Comparison of ENCODE assay signal across 30 mouse cellular contexts in the genomic region with DNA sequence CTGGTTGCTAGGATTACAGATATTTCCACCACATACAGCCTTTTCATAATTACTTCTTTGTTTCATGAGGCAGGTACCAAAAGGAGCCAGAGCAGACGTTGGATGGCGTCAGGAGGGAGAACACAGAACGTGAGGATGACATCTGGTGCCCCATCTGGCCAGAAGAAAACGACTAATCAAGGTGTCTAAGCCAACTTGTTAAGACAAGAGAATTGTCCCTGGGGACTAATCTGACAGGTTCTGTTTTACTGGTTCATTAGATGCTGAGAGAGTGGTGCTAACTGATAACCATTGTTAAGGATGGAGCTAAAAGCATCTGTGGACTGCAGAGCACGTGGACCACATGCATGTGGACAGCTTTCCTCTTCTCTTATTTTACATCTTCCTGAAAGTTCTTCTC. TPM values are rescaled to one million over a fixed set of nuclear protein-coding genes. Genes with fewer than 3 reads are reported as not detected.
A peak's percentile ranks its signal among the peaks of the same experiment; 100 is the strongest.
DNase-seq lines count a peak whose midpoint lies in the region; ATAC-seq and TF ChIP-seq lines count a peak whose summit lies in the region.
"Had no signal": no experiment of that assay in that cellular context is flagged by ENCODE, and none has a peak within 500 bp of the region (broad histone marks: within the 10 kb centered on the region; RNA-seq: fewer than 3 reads in every experiment).

No protein-coding gene starts in this region.

- DNase-seq in forebrain, embryonic 14.5 days (ENCODE audit: low spot score) = peak; percentile 41
- no peak for DNase-seq in forebrain, postnatal 0 days
- peak; percentile 64 for DNase-seq in midbrain, postnatal 0 days (ENCODE audit: low spot score)
- DNase-seq in hindbrain, embryonic 14.5 days (ENCODE audit: low spot score) = peak; percentile 32
- DNase-seq in retina, embryonic 14.5 days (ENCODE audit: low spot score) = peak; percentile 44
- DNase-seq in urinary bladder, postnatal 25 days (ENCODE audit: low spot score) = no peak
- DNase-seq: adrenal gland, postnatal 14 days; B cell, adult 2 months; cerebellum, adult 9-11 months; gastrocnemius, postnatal 25 days; heart, adult 2 months; heart, postnatal 14 days; kidney, adult 18-20 months; lung, postnatal 4 days; right cerebral cortex, adult 18-20 months; thymus, adult 2 months had no signal

- H3K4me1 ChIP-seq in forebrain, embryonic 14.5 days (ENCODE audit: control insufficient read depth, insufficient read depth, low read length) = no peaks in the 10 kb centered on the region
- H3K4me1 ChIP-seq in forebrain, postnatal 0 days (ENCODE audit: insufficient read depth) = no peaks in the 10 kb centered on the region
- no peaks in the 10 kb centered on the region for H3K4me1 ChIP-seq in midbrain, postnatal 0 days (ENCODE audit: insufficient read depth, low read length)
- no peaks in the 10 kb centered on the region for H3K4me1 ChIP-seq in midbrain, embryonic 15.5 days
- no peaks in the 10 kb centered on the region for H3K4me1 ChIP-seq in hindbrain, embryonic 14.5 days (replicated peaks; ENCODE audit: control insufficient read depth, insufficient read depth, low read length)
- H3K4me1 ChIP-seq: embryonic facial prominence, embryonic 13.5 days; midbrain, embryonic 10.5 days; neural tube, embryonic 12.5 days had no signal

- H3K4me2 ChIP-seq in forebrain, embryonic 14.5 days (ENCODE audit: low read length) = no peak overlapping the region
- no peak overlapping the region for H3K4me2 ChIP-seq in forebrain, postnatal 0 days (ENCODE audit: low read depth)
- no peak overlapping the region for H3K4me2 ChIP-seq in midbrain, postnatal 0 days (ENCODE audit: low read depth, low read length, poor library complexity, severe bottlenecking)
- no peak overlapping the region for H3K4me2 ChIP-seq in midbrain, embryonic 15.5 days
- no peak overlapping the region for H3K4me2 ChIP-seq in hindbrain, embryonic 14.5 days (replicated peaks)
- H3K4me2 ChIP-seq: embryonic facial prominence, embryonic 13.5 days; heart, embryonic 13.5 days; neural tube, embryonic 12.5 days had no signal

- no peak for TF ChIP-seq CTCF in forebrain, postnatal 0 days (IDR thresholded peaks at IDR 0.05; ENCODE audit: low read depth)
- no peak for TF ChIP-seq CTCF in midbrain, postnatal 0 days (IDR thresholded peaks at IDR 0.05)

- no peak for ATAC-seq in forebrain, embryonic 14.5 days
- ATAC-seq in forebrain, postnatal 0 days = no peak
- no peak for ATAC-seq in midbrain, postnatal 0 days (ENCODE audit: low FRiP score)
- no peak for ATAC-seq in midbrain, embryonic 15.5 days (replicated peaks)
- ATAC-seq in hindbrain, embryonic 14.5 days (ENCODE audit: low FRiP score) = no peak
- ATAC-seq in frontal cortex, adult (ENCODE audit: low TSS enrichment) = no peak
- ATAC-seq: activated CD4-positive, CD25-positive, alpha-beta regulatory T cell, adult 4 months; forebrain, embryonic 16.5 days; inflammation-experienced regulatory T-cells, adult 6 months had no signal

- H3K27me3 ChIP-seq in forebrain, embryonic 14.5 days (replicated peaks; ENCODE audit: control insufficient read depth, insufficient read depth, low read length) = no peaks in the 10 kb centered on the region
- no peaks in the 10 kb centered on the region for H3K27me3 ChIP-seq in forebrain, postnatal 0 days (ENCODE audit: insufficient read depth, low read length)
- H3K27me3 ChIP-seq in midbrain, postnatal 0 days (ENCODE audit: insufficient read depth, low read length) = no peaks in the 10 kb centered on the region; the same call in 1 of the 2 replicates
- H3K27me3 ChIP-seq in midbrain, embryonic 15.5 days (replicated peaks) = no peaks in the 10 kb centered on the region
- no peaks in the 10 kb centered on the region for H3K27me3 ChIP-seq in hindbrain, embryonic 14.5 days (ENCODE audit: control insufficient read depth, insufficient read depth, low read length)
- H3K27me3 ChIP-seq: embryonic facial prominence, embryonic 13.5 days; heart, embryonic 13.5 days; neural tube, embryonic 12.5 days had no signal

- H3K4me3 ChIP-seq in forebrain, embryonic 14.5 days (ENCODE audit: low read depth, low read length) = no peak overlapping the region
- H3K4me3 ChIP-seq in forebrain, postnatal 0 days (ENCODE audit: low read depth, low read length) = no peak overlapping the region
- no peak overlapping the region for H3K4me3 ChIP-seq in midbrain, postnatal 0 days (ENCODE audit: low read depth, low read length)
- H3K4me3 ChIP-seq in midbrain, embryonic 15.5 days = no peak overlapping the region
- H3K4me3 ChIP-seq in hindbrain, embryonic 14.5 days (replicated peaks; ENCODE audit: low read length) = no peak overlapping the region
- H3K4me3 ChIP-seq: embryonic facial prominence, embryonic 13.5 days; heart, adult 2 months; heart, embryonic 13.5 days; midbrain, embryonic 10.5 days; neural tube, embryonic 12.5 days had no signal

- no peaks in the 10 kb centered on the region for H3K9me3 ChIP-seq in forebrain, embryonic 14.5 days (replicated peaks; ENCODE audit: control insufficient read depth, low read length)
- H3K9me3 ChIP-seq in forebrain, postnatal 0 days (ENCODE audit: low read length) = no peaks in the 10 kb centered on the region
- H3K9me3 ChIP-seq in midbrain, postnatal 0 days (ENCODE audit: low read length) = no peaks in the 10 kb centered on the region
- H3K9me3 ChIP-seq in midbrain, embryonic 15.5 days = no peaks in the 10 kb centered on the region
- no peaks in the 10 kb centered on the region for H3K9me3 ChIP-seq in hindbrain, embryonic 14.5 days (ENCODE audit: control insufficient read depth, low read length)
- H3K9me3 ChIP-seq: embryonic facial prominence, embryonic 13.5 days; heart, embryonic 13.5 days; midbrain, embryonic 10.5 days; neural tube, embryonic 12.5 days had no signal

- H3K9ac ChIP-seq in forebrain, embryonic 14.5 days (ENCODE audit: low read length) = no peak overlapping the region
- no peak overlapping the region for H3K9ac ChIP-seq in forebrain, postnatal 0 days
- no peak overlapping the region for H3K9ac ChIP-seq in midbrain, postnatal 0 days (replicated peaks; ENCODE audit: low read length, poor library complexity, severe bottlenecking)
- H3K9ac ChIP-seq in midbrain, embryonic 15.5 days = no peak overlapping the region
- H3K9ac ChIP-seq in hindbrain, embryonic 14.5 days = no peak overlapping the region
- H3K9ac ChIP-seq: embryonic facial prominence, embryonic 13.5 days; heart, embryonic 13.5 days; neural tube, embryonic 12.5 days had no signal

- H3K36me3 ChIP-seq in forebrain, embryonic 14.5 days (ENCODE audit: control insufficient read depth, insufficient read depth, low read length) = no peaks in the 10 kb centered on the region
- no peaks in the 10 kb centered on the region for H3K36me3 ChIP-seq in forebrain, postnatal 0 days (ENCODE audit: insufficient read depth)
- H3K36me3 ChIP-seq in midbrain, postnatal 0 days (ENCODE audit: insufficient read depth, low read length) = no peaks in the 10 kb centered on the region
- no peaks in the 10 kb centered on the region for H3K36me3 ChIP-seq in midbrain, embryonic 15.5 days (replicated peaks)
- no peaks in the 10 kb centered on the region for H3K36me3 ChIP-seq in hindbrain, embryonic 14.5 days (replicated peaks; ENCODE audit: control insufficient read depth, insufficient read depth)
- H3K36me3 ChIP-seq: embryonic facial prominence, embryonic 13.5 days; heart, embryonic 13.5 days; midbrain, embryonic 10.5 days; neural tube, embryonic 12.5 days had no signal

- 46% methylated on average over 5 of the region's 5 CpGs for WGBS in forebrain, embryonic 14.5 days
- WGBS in forebrain, postnatal 0 days = 41% methylated on average over 5 of the region's 5 CpGs
- WGBS in midbrain, postnatal 0 days = 54% methylated on average over 5 of the region's 5 CpGs
- WGBS in midbrain, embryonic 15.5 days = 45% methylated on average over 5 of the region's 5 CpGs
- 27% methylated on average over 5 of the region's 5 CpGs for WGBS in hindbrain, embryonic 14.5 days

- H3K27ac ChIP-seq in forebrain, embryonic 14.5 days (ENCODE audit: low read depth, low read length) = no peak overlapping the region
- no peak overlapping the region for H3K27ac ChIP-seq in forebrain, postnatal 0 days (ENCODE audit: low read depth, low read length)
- H3K27ac ChIP-seq in midbrain, postnatal 0 days (ENCODE audit: low read depth, low read length) = no peak overlapping the region
- H3K27ac ChIP-seq in midbrain, embryonic 15.5 days = no peak overlapping the region
- no peak overlapping the region for H3K27ac ChIP-seq in hindbrain, embryonic 14.5 days
- H3K27ac ChIP-seq: embryonic facial prominence, embryonic 13.5 days; heart, adult 2 months; heart, embryonic 13.5 days; kidney, postnatal 0 days; midbrain, embryonic 10.5 days; neural tube, embryonic 12.5 days; stomach, postnatal 0 days had no signal

RNA-seq across cellular contexts. Expression of a gene that starts 7.8 kb away (rescaled TPM):
- polyA plus RNA-seq in forebrain, embryonic 14.5 days (2014; fragmentation: Nextera tagmentation; extraction: Ambion mirVana) = 0.06 TPM in 1 of 2 replicates, not detected in the other
- total RNA-seq in forebrain, postnatal 0 days (2014; rRNA removed) = 0.08 TPM in 1 of 2 replicates, not detected in the other
- polyA plus RNA-seq in forebrain, postnatal 0 days (2015; fragmentation: Nextera tagmentation; extraction: Ambion mirVana) = 0.03 and 0.11 TPM in 2 replicates
- 0.14 and 0.22 TPM in 2 replicates for total RNA-seq in midbrain, postnatal 0 days (2014; rRNA removed)
- not detected in 2 replicates for polyA plus RNA-seq in midbrain, postnatal 0 days (2015; fragmentation: Nextera tagmentation; extraction: Ambion mirVana)
- 0.10 and 0.25 TPM in 2 replicates for polyA plus RNA-seq in midbrain, embryonic 15.5 days (2015; fragmentation: Nextera tagmentation; extraction: Ambion mirVana)
- polyA plus RNA-seq in hindbrain, embryonic 14.5 days (2014; fragmentation: Nextera tagmentation; extraction: Ambion mirVana) = 0.08 TPM in 1 of 2 replicates, not detected in the other
- total RNA-seq: MEL had no signal
- polyA plus RNA-seq: cortical plate, adult 2 months; forebrain, embryonic 16.5 days had no signal

RNA-seq across cellular contexts. Expression of a gene that starts 59.5 kb away (rescaled TPM):
- 3.7 and 5.3 TPM in 2 replicates for polyA plus RNA-seq in forebrain, embryonic 14.5 days (2014; fragmentation: Nextera tagmentation; extraction: Ambion mirVana)
- 4.4 and 6.9 TPM in 2 replicates for total RNA-seq in forebrain, postnatal 0 days (2014; rRNA removed)
- polyA plus RNA-seq in forebrain, postnatal 0 days (2015; fragmentation: Nextera tagmentation; extraction: Ambion mirVana) = 3.6 and 5.9 TPM in 2 replicates
- total RNA-seq in midbrain, postnatal 0 days (2014; rRNA removed) = 10.7 and 13.6 TPM in 2 replicates
- 10.7 and 10.9 TPM in 2 replicates for polyA plus RNA-seq in midbrain, postnatal 0 days (2015; fragmentation: Nextera tagmentation; extraction: Ambion mirVana)
- 12.7 and 13.0 TPM in 2 replicates for polyA plus RNA-seq in midbrain, embryonic 15.5 days (2015; fragmentation: Nextera tagmentation; extraction: Ambion mirVana)
- 9.7 and 13.4 TPM in 2 replicates for polyA plus RNA-seq in hindbrain, embryonic 14.5 days (2014; fragmentation: Nextera tagmentation; extraction: Ambion mirVana)
- total RNA-seq: gastrocnemius, postnatal 25 days; MEL had no signal
- polyA plus RNA-seq: activated CD4-positive, CD25-positive, alpha-beta regulatory T cell, adult 4 months; inflammation-experienced regulatory T-cells, adult 6 months; limb, embryonic 11.5 days had no signal

Comparison
In these comparisons a context has a peak if more than half of its experiments do, and no peak if none do; other contexts are left out.
1. DNase-seq: peak in forebrain, embryonic 14.5 days (single experiment), midbrain, postnatal 0 days (single experiment), hindbrain, embryonic 14.5 days (single experiment) and retina, embryonic 14.5 days (single experiment); none in forebrain, postnatal 0 days (single experiment) and urinary bladder, postnatal 25 days (single experiment).